Mouse (Mus musculus): ENCODE measurements around the gene Olfr875.

DNA sequence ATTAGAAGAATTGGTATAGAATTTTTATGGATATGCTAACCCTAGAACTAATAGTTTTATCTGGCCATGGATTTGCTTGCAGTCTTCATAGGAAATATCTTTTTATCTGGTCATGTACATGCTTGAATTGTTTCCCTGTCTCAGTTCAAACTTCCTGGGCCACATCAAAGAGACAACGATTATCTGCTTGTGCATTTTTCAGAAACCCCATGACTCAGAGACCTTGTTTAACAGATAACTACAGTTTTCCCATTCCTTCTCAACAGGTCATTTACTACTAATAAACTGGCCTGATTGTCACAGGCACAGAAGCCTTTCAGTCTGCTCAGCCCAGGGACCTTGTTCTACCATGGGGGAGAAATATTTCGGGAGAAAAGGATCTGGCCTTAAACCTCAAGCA, 14.8 kb downstream of the Olfr875 start:
- TF ChIP-seq POLR2A (IDR thresholded peaks at IDR 0.05; ENCODE audit: control insufficient read depth, extremely low read depth, insufficient read depth, low read length, poor library complexity) (no peak), CTCF (IDR thresholded peaks at IDR 0.05; ENCODE audit: borderline replicate concordance, control insufficient read depth, extremely low read depth, insufficient read depth, low read length, poor library complexity) (no peak)

All from thymus, adult 2 months (tissue).